Mouse (Mus musculus) lung, postnatal 0 days (tissue): ENCODE results near the gene Exoc3l.

Experiments
- CTCF ChIP-seq: IDR thresholded peaks from 2 replicates; pipeline ENCODE4 v1.5.1; 2016; ENCODE audit warnings: antibody characterized with exemption, mild to moderate bottlenecking
- EP300 ChIP-seq: IDR thresholded peaks from 2 replicates; pipeline ENCODE4 v1.6.1; 2016; ENCODE audit warnings: antibody characterized with exemption, mild to moderate bottlenecking, control low read depth

DNA sequence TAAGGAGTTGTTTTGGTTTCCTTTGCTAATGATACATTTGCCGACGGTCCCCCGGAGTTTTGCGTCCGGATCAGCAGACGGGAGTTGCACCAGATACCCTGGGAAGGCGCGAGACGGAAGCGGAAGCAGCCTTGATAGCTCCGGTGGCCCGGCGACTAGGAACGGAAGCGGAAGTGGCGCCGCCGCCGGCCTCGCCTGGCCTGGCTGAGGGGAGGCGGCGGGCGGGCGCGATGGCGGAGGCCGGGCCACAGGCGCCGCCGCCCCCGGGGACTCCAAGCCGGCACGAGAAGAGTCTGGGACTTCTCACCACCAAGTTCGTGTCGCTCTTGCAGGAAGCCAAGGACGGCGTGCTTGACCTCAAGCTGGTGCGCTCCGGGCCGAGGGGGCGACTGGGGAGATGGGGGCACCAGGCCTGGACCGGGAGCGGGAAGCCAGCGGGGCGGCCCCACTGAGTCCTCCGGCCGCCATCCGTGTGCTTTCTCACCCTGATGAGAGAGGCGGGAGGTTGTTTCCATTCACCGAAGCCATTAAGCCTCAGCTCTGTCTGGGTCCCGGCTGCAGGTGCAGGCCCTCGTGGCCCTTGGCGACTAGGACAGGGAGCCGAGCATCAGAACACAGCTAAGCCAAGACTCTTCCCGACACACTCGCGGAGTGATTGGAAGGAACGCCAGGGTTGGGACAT, 1.8 kb upstream of the Exoc3l start, which contains the start of gene E2f4:
- 0 out of 2 replicates have a peak, but pooled peaks have one; percentile 1 for TF ChIP-seq CTCF
- TF ChIP-seq EP300 = peak; percentile 25; the same call in 1 of the 2 replicates
